12 mouse cellular contexts compared by ENCODE assay signal in the genomic region with DNA sequence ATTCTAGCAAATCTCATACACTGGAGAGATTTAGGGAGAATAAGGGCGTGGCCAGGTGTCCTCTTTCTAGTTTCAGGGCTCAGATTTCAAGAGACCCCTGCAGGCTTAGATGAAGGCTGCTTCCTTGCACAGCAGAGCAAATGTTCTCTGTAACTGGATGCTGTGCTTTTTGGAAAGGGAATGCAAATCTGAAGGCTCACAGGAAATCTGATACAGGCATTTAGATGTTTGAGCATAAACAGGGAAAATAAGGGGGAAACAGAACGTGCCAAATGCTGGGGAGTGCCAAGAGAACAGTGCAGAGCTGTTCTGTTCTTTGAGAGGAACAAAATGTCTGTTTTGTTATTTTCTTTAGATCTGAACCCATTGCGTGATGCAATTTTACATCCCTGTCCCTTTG.
DNase-seq lines count a peak whose midpoint lies in the region; ATAC-seq and TF ChIP-seq lines count a peak whose summit lies in the region.
"Had no signal": no experiment of that assay in that cellular context is flagged by ENCODE, and none has a peak within 500 bp of the region (broad histone marks: within the 10 kb centered on the region; RNA-seq: fewer than 3 reads in every experiment).

No protein-coding gene starts in this region.

- H3K9me3 ChIP-seq in forebrain, embryonic 14.5 days (replicated peaks; ENCODE audit: control insufficient read depth, low read length): no peaks in the 10 kb centered on the region
- no peaks in the 10 kb centered on the region for H3K9me3 ChIP-seq in forebrain, embryonic 11.5 days (ENCODE audit: control insufficient read depth, low read length)
- no peaks in the 10 kb centered on the region for H3K9me3 ChIP-seq in kidney, postnatal 0 days (replicated peaks; ENCODE audit: low read length)
- H3K9me3 ChIP-seq in limb, embryonic 12.5 days: no peaks in the 10 kb centered on the region
- no peaks in the 10 kb centered on the region for H3K9me3 ChIP-seq in midbrain, embryonic 13.5 days
- H3K9me3 ChIP-seq in intestine, embryonic 15.5 days: no peaks in the 10 kb centered on the region

- no peak for ATAC-seq in forebrain, embryonic 14.5 days
- no peak for ATAC-seq in forebrain, embryonic 11.5 days (replicated peaks; ENCODE audit: low FRiP score)
- peak; percentile 52; the same call in 1 of the 2 replicates for ATAC-seq in kidney, postnatal 0 days (replicated peaks; ENCODE audit: low FRiP score, low read depth)
- peak; percentile 66; the same call in 1 of the 2 replicates for ATAC-seq in limb, embryonic 12.5 days (ENCODE audit: insufficient number of reproducible peaks, insufficient read depth, low FRiP score, low TSS enrichment, low read depth)
- no peak for ATAC-seq in midbrain, embryonic 13.5 days
- ATAC-seq in intestine, embryonic 15.5 days: no peak

- no peak overlapping the region for H3K4me3 ChIP-seq in forebrain, embryonic 14.5 days (ENCODE audit: low read depth, low read length)
- H3K4me3 ChIP-seq in forebrain, embryonic 11.5 days (ENCODE audit: low read depth, low read length): no peak overlapping the region
- H3K4me3 ChIP-seq in kidney, postnatal 0 days (replicated peaks; ENCODE audit: low read depth, low read length): no peak overlapping the region
- no peak overlapping the region for H3K4me3 ChIP-seq in limb, embryonic 12.5 days (replicated peaks)
- no peak overlapping the region for H3K4me3 ChIP-seq in midbrain, embryonic 13.5 days (replicated peaks)
- no peak overlapping the region for H3K4me3 ChIP-seq in intestine, embryonic 15.5 days (replicated peaks)

- no peaks in the 10 kb centered on the region for H3K4me1 ChIP-seq in forebrain, embryonic 14.5 days (ENCODE audit: control insufficient read depth, insufficient read depth, low read length)
- H3K4me1 ChIP-seq in forebrain, embryonic 11.5 days (replicated peaks; ENCODE audit: control insufficient read depth, insufficient read depth, low read length): no peaks in the 10 kb centered on the region
- no peaks in the 10 kb centered on the region for H3K4me1 ChIP-seq in kidney, postnatal 0 days (replicated peaks; ENCODE audit: insufficient read depth, low read length)
- no peaks in the 10 kb centered on the region; the same call in 1 of the 2 replicates for H3K4me1 ChIP-seq in limb, embryonic 12.5 days (replicated peaks)
- no peaks in the 10 kb centered on the region for H3K4me1 ChIP-seq in midbrain, embryonic 13.5 days (replicated peaks)
- H3K4me1 ChIP-seq in intestine, embryonic 15.5 days (replicated peaks): no peaks in the 10 kb centered on the region

- TF ChIP-seq CTCF in kidney, postnatal 0 days (IDR thresholded peaks at IDR 0.05; ENCODE audit: low read depth): no peak

- peak; percentile 57 for DNase-seq in forebrain, embryonic 14.5 days (ENCODE audit: low spot score)
- DNase-seq in forebrain, embryonic 11.5 days (ENCODE audit: low spot score): no peak
- peak; percentile 84 for DNase-seq in kidney, postnatal 0 days (ENCODE audit: low spot score)
- no peak for DNase-seq in kidney, postnatal 25 days
- peak; percentile 58 for DNase-seq in embryo, embryonic 11 days
- DNase-seq: adrenal gland, postnatal 25 days; cerebellum, adult 9-11 months; kidney, adult 11 months had no signal

- no peak overlapping the region for H3K9ac ChIP-seq in forebrain, embryonic 14.5 days (ENCODE audit: low read length)
- no peak overlapping the region for H3K9ac ChIP-seq in forebrain, embryonic 11.5 days (ENCODE audit: low read length)
- H3K9ac ChIP-seq in kidney, postnatal 0 days (ENCODE audit: low read depth, low read length): no peak overlapping the region
- no peak overlapping the region for H3K9ac ChIP-seq in limb, embryonic 12.5 days (replicated peaks)
- no peak overlapping the region for H3K9ac ChIP-seq in midbrain, embryonic 13.5 days (replicated peaks)
- no peak overlapping the region for H3K9ac ChIP-seq in intestine, embryonic 15.5 days
- H3K9ac ChIP-seq: liver, embryonic 14.5 days had no signal

- 19% methylated on average over 3 of the region's 3 CpGs for WGBS in forebrain, embryonic 14.5 days
- WGBS in forebrain, embryonic 11.5 days: 23% methylated on average over 3 of the region's 3 CpGs
- 11% methylated on average over 3 of the region's 3 CpGs for WGBS in kidney, postnatal 0 days
- WGBS in limb, embryonic 12.5 days: 14% methylated on average over 3 of the region's 3 CpGs
- whole genome bisulfite sequencing in midbrain, embryonic 13.5 days: 31% methylated on average over 3 of the region's 3 CpGs
- 30% methylated on average over 3 of the region's 3 CpGs for WGBS in intestine, embryonic 15.5 days

- no peak overlapping the region for H3K27ac ChIP-seq in forebrain, embryonic 14.5 days (ENCODE audit: low read depth, low read length)
- no peak overlapping the region for H3K27ac ChIP-seq in forebrain, embryonic 11.5 days (ENCODE audit: low read depth, low read length)
- H3K27ac ChIP-seq in kidney, postnatal 0 days: no peak overlapping the region
- H3K27ac ChIP-seq in limb, embryonic 12.5 days: 0 out of 2 replicates have a peak overlapping the region, but pooled peaks have one; percentile 25
- H3K27ac ChIP-seq in midbrain, embryonic 13.5 days: no peak overlapping the region
- H3K27ac ChIP-seq in intestine, embryonic 15.5 days: no peak overlapping the region
- H3K27ac ChIP-seq: liver, embryonic 14.5 days had no signal

- no peak overlapping the region for H3K4me2 ChIP-seq in forebrain, embryonic 14.5 days (ENCODE audit: low read length)
- no peak overlapping the region for H3K4me2 ChIP-seq in forebrain, embryonic 11.5 days (ENCODE audit: low read depth, low read length, severe bottlenecking)
- H3K4me2 ChIP-seq in kidney, postnatal 0 days (ENCODE audit: low read length): no peak overlapping the region
- no peak overlapping the region for H3K4me2 ChIP-seq in limb, embryonic 12.5 days
- no peak overlapping the region for H3K4me2 ChIP-seq in midbrain, embryonic 13.5 days (replicated peaks)
- H3K4me2 ChIP-seq in intestine, embryonic 15.5 days (replicated peaks): no peak overlapping the region

- H3K36me3 ChIP-seq in forebrain, embryonic 14.5 days (ENCODE audit: control insufficient read depth, insufficient read depth, low read length): no peaks in the 10 kb centered on the region
- no peaks in the 10 kb centered on the region for H3K36me3 ChIP-seq in forebrain, embryonic 11.5 days (ENCODE audit: control insufficient read depth, insufficient read depth, low read length)
- H3K36me3 ChIP-seq in kidney, postnatal 0 days (ENCODE audit: insufficient read depth, low read length): no peaks in the 10 kb centered on the region
- no peaks in the 10 kb centered on the region for H3K36me3 ChIP-seq in limb, embryonic 12.5 days
- H3K36me3 ChIP-seq in midbrain, embryonic 13.5 days: no peaks in the 10 kb centered on the region
- H3K36me3 ChIP-seq in intestine, embryonic 15.5 days: no peaks in the 10 kb centered on the region

- no peaks in the 10 kb centered on the region for H3K27me3 ChIP-seq in forebrain, embryonic 14.5 days (replicated peaks; ENCODE audit: control insufficient read depth, insufficient read depth, low read length)
- no peaks in the 10 kb centered on the region for H3K27me3 ChIP-seq in forebrain, embryonic 11.5 days (ENCODE audit: control insufficient read depth, insufficient read depth, low read length)
- H3K27me3 ChIP-seq in kidney, postnatal 0 days (ENCODE audit: insufficient read depth, low read length): no peaks in the 10 kb centered on the region
- H3K27me3 ChIP-seq in limb, embryonic 12.5 days: no peaks in the 10 kb centered on the region
- no peaks in the 10 kb centered on the region for H3K27me3 ChIP-seq in midbrain, embryonic 13.5 days
- H3K27me3 ChIP-seq in intestine, embryonic 15.5 days (replicated peaks): no peaks in the 10 kb centered on the region

Comparison
In these comparisons a context has a peak if more than half of its experiments do, and no peak if none do; other contexts are left out.
1. DNase-seq: peak in forebrain, embryonic 14.5 days (single experiment), kidney, postnatal 0 days (single experiment) and embryo, embryonic 11 days (single experiment); none in forebrain, embryonic 11.5 days (single experiment) and kidney, postnatal 25 days (0 of 2).
2. ATAC-seq: peak in kidney, postnatal 0 days (single experiment) and limb, embryonic 12.5 days (single experiment); none in forebrain, embryonic 14.5 days (single experiment), forebrain, embryonic 11.5 days (single experiment), midbrain, embryonic 13.5 days (single experiment) and intestine, embryonic 15.5 days (single experiment).